Mouse (Mus musculus): ENCODE data around the gene Gnpat. TPM values are rescaled to one million over a fixed set of nuclear protein-coding genes. Genes with fewer than 3 reads are reported as not detected.

Gnpat gene
- polyA plus RNA-seq, 1 experiment from 2014 or later: 41.4 TPM

DNA sequence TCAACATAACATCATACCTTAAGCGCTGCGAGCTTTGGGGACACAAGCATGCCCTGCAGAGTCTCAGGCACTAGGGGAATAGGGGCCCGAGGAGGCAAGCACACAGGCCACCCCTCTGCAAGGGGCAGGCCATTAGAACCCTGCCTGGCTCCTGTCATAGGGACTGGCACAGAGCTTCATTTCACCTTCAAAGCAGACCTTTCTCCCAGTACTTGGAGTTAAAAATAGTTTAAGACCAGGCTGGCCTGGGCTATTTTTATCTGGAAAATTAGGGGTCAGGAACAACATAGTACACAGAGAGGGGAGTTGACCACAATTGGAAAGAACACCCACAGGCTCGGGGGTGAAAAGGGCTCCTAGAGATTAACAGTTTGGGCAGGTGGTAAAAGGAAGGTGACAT is 74.5 kb downstream of the Gnpat start:
- no peaks in the 10 kb centered on the region for H3K9me3 ChIP-seq (ENCODE audit: control insufficient read depth, low read length)
- H3K36me3 ChIP-seq (ENCODE audit: control insufficient read depth, insufficient read depth, low read length): 0 out of 2 replicates have a peak, but pooled peaks cover 5% of the 10 kb centered on the region
- ATAC-seq (ENCODE audit: low FRiP score, low TSS enrichment) (no peak), DNase-seq (ENCODE audit: low spot score) (no peak)
- no peak overlapping the region for H3K9ac ChIP-seq (ENCODE audit: low read length)
- no peak overlapping the region for H3K27ac ChIP-seq (replicated peaks)
- H3K27me3 ChIP-seq (ENCODE audit: control insufficient read depth, insufficient read depth, low read length): no peaks in the 10 kb centered on the region
- 89% methylated on average over 4 of the region's 4 CpGs for WGBS
- H3K4me3 ChIP-seq (ENCODE audit: low read depth, low read length): no peak overlapping the region
- no peak for TF ChIP-seq EP300 (optimal IDR thresholded peaks at IDR 0.05)
- no peak for TF ChIP-seq CTCF (IDR thresholded peaks at IDR 0.05; ENCODE audit: low read depth)
- H3K4me2 ChIP-seq (replicated peaks; ENCODE audit: low read depth): no peak overlapping the region
- H3K4me1 ChIP-seq (replicated peaks; ENCODE audit: control insufficient read depth, insufficient read depth): no peaks in the 10 kb centered on the region

Other genes starting within 250 kb of the Gnpat start
- gene 2310022B05Rik, start 199.7 kb upstream of the Gnpat start, polyA plus RNA-seq (2015; fragmentation: Nextera tagmentation; extraction: Ambion mirVana): 17.9 and 20.0 TPM in 2 replicates
- gene Ttc13, start 141.1 kb upstream of the Gnpat start, polyA plus RNA-seq (2015; fragmentation: Nextera tagmentation; extraction: Ambion mirVana): 18.7 and 19.7 TPM in 2 replicates
- 11.0 and 11.2 TPM in 2 replicates for gene Arv1, start 140.9 kb upstream of the Gnpat start, polyA plus RNA-seq (2015; fragmentation: Nextera tagmentation; extraction: Ambion mirVana)
- 12.5 and 13.0 TPM in 2 replicates for gene Fam89a, start 111.2 kb upstream of the Gnpat start, polyA plus RNA-seq (2015; fragmentation: Nextera tagmentation; extraction: Ambion mirVana)
- gene Trim67, start 69.9 kb upstream of the Gnpat start, polyA plus RNA-seq (2015; fragmentation: Nextera tagmentation; extraction: Ambion mirVana): 0.23 and 0.33 TPM in 2 replicates
- gene 2810004N23Rik, start 87 bp downstream of the Gnpat start, polyA plus RNA-seq (2015; fragmentation: Nextera tagmentation; extraction: Ambion mirVana): 20.2 and 21.3 TPM in 2 replicates
- 4.9 and 5.9 TPM in 2 replicates for gene Exoc8, start 34.7 kb downstream of the Gnpat start, polyA plus RNA-seq (2015; fragmentation: Nextera tagmentation; extraction: Ambion mirVana)
- 4.9 and 5.0 TPM in 2 replicates for gene Sprtn, start 34.9 kb downstream of the Gnpat start, polyA plus RNA-seq (2015; fragmentation: Nextera tagmentation; extraction: Ambion mirVana)
- gene Egln1, start 86.3 kb downstream of the Gnpat start, polyA plus RNA-seq (2015; fragmentation: Nextera tagmentation; extraction: Ambion mirVana): 7.1 and 7.5 TPM in 2 replicates
- gene Tsnax, start 150.0 kb downstream of the Gnpat start, polyA plus RNA-seq (2015; fragmentation: Nextera tagmentation; extraction: Ambion mirVana): 62.5 and 66.2 TPM in 2 replicates
- gene Disc1, start 191.2 kb downstream of the Gnpat start, polyA plus RNA-seq (2015; fragmentation: Nextera tagmentation; extraction: Ambion mirVana): 0.39 and 0.53 TPM in 2 replicates